Mouse (Mus musculus): ENCODE data around the gene Ptprk. TPM values are rescaled to one million over a fixed set of nuclear protein-coding genes. Genes with fewer than 3 reads are reported as not detected.

The Ptprk gene
- total and polyA plus RNA-seq, 3 experiments = 8.6 to 21.0 (median 20.0) TPM

DNA sequence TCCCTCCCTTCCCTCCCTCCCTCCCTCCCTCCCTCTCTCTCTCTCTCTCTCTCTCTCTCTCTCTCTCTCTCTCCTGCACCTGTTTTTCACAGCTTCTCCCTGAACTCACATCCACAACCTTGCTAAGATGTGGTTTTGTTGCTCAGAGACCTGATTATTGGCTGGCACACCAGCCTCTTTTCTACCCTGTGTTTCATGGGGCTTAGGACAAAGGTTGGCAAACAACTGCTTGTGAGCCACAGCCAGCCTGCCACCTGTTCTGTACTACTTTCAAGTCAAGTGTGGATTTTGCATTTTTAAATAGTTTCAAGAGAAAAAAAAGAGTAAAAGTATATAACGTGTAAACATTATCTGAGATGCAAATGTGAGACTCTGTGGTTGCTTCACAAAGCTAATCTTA, 544.8 kb downstream of the Ptprk start:
- H3K36me3 ChIP-seq (ENCODE audit: control insufficient read depth, insufficient read depth, low read length) = no peaks in the 10 kb centered on the region
- TF ChIP-seq POLR2A (IDR thresholded peaks at IDR 0.05; ENCODE audit: insufficient read depth, low read depth, low read length) (no peak), CTCF (IDR thresholded peaks at IDR 0.05) (no peak), EP300 (IDR thresholded peaks at IDR 0.05; ENCODE audit: insufficient read depth, low read depth, low read length) (no peak)
- H3K4me1 ChIP-seq (ENCODE audit: control insufficient read depth, insufficient read depth, low read length) = no peaks in the 10 kb centered on the region
- no peaks in the 10 kb centered on the region for H3K79me2 ChIP-seq (replicated peaks; ENCODE audit: control insufficient read depth, insufficient read depth, low read length)
- 77% methylated on average over 1 of the region's 1 CpGs for WGBS
- DNase-seq = no peak
- no peak overlapping the region for H3K4me3 ChIP-seq
- no peak overlapping the region for H3K9ac ChIP-seq (ENCODE audit: low read depth, low read length)
- H3K27ac ChIP-seq = no peak overlapping the region
- no peaks in the 10 kb centered on the region for H3K27me3 ChIP-seq (ENCODE audit: control insufficient read depth, insufficient read depth, low read length)
- intact Hi-C loops (cut with DNase I) = no loop called here

DNA sequence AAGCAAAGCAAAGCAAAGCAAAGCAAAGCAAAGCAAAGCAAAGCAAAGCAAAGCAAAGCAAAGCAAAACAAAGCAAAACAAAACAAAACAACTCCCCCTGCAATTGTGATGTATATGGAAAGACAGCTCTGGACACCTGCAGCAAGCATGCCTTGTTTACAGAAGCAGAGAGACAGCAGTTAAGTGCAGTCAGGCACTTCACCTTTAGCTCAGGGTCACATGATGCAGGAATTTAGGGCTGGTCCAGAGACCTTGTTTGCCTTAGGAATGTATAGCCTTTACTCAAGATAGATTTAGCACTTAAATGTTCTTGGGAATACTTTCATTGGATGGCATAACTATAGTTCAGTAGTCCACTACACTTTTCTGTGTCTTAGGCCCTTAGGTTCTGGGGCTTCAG, 561.5 kb downstream of the Ptprk start:
- TF ChIP-seq CTCF (IDR thresholded peaks at IDR 0.05) (no peak), POLR2A (IDR thresholded peaks at IDR 0.05; ENCODE audit: insufficient read depth, low read depth, low read length) (no peak), EP300 (IDR thresholded peaks at IDR 0.05; ENCODE audit: insufficient read depth, low read depth, low read length) (no peak)
- no peak overlapping the region for H3K4me3 ChIP-seq
- DNase-seq = no peak
- no peaks in the 10 kb centered on the region for H3K36me3 ChIP-seq (ENCODE audit: control insufficient read depth, insufficient read depth, low read length)
- intact Hi-C loops (cut with DNase I) = no loop called here
- H3K79me2 ChIP-seq (replicated peaks; ENCODE audit: control insufficient read depth, insufficient read depth, low read length) = no peaks in the 10 kb centered on the region
- no peak overlapping the region for H3K9ac ChIP-seq (ENCODE audit: low read depth, low read length)
- no peaks in the 10 kb centered on the region for H3K27me3 ChIP-seq (ENCODE audit: control insufficient read depth, insufficient read depth, low read length)
- no peaks in the 10 kb centered on the region for H3K4me1 ChIP-seq (ENCODE audit: control insufficient read depth, insufficient read depth, low read length)
- H3K27ac ChIP-seq = no peak overlapping the region

DNA sequence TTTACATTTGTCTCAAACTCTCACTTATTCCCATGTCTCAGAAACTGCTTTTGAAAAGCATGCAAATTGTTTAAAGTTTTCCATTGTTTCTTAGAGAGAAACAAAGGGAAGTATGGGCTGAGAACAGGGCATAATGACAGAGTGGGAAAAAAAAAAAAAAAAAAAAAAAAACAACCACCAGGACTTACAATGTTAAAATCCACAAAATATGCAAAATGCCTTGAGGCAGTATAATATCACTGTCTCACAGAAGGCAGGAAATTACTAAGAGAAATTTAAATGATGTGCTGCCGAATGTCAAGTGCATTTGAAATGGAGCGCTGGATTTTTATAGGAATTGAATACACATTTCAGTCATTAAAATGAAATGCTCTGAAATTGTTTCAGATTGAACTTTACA, 567.3 kb downstream of the Ptprk start:
- no peak overlapping the region for H3K27ac ChIP-seq
- intact Hi-C loops (cut with DNase I) = no loop called here
- TF ChIP-seq POLR2A (IDR thresholded peaks at IDR 0.05; ENCODE audit: insufficient read depth, low read depth, low read length) (no peak), CTCF (IDR thresholded peaks at IDR 0.05) (no peak), EP300 (IDR thresholded peaks at IDR 0.05; ENCODE audit: insufficient read depth, low read depth, low read length) (no peak)
- H3K36me3 ChIP-seq (ENCODE audit: control insufficient read depth, insufficient read depth, low read length) = no peaks in the 10 kb centered on the region
- H3K9ac ChIP-seq (ENCODE audit: low read depth, low read length) = no peak overlapping the region
- no peak for DNase-seq
- no peaks in the 10 kb centered on the region for H3K27me3 ChIP-seq (ENCODE audit: control insufficient read depth, insufficient read depth, low read length)
- no peaks in the 10 kb centered on the region for H3K4me1 ChIP-seq (ENCODE audit: control insufficient read depth, insufficient read depth, low read length)
- WGBS = 93% methylated on average over 2 of the region's 2 CpGs
- H3K4me3 ChIP-seq = no peak overlapping the region
- no peaks in the 10 kb centered on the region for H3K79me2 ChIP-seq (replicated peaks; ENCODE audit: control insufficient read depth, insufficient read depth, low read length)

Small RNAs within 50 kb of the gene (microRNA-seq; reads per million reads assigned to microRNA genes)
- 0 reads per million in 2 experiments for gene Gm22370
